Mouse (Mus musculus) G1E (cell line): Measurements from ENCODE around the gene BC003965. TPM values are rescaled to one million over a fixed set of nuclear protein-coding genes. Genes with fewer than 3 reads are reported as not detected.

Experiments
- ATAC-seq: 2 replicates; pipeline ENCODE4 v1.8.0; 2016; ENCODE audit warnings: mild to moderate bottlenecking; ENCODE audit not compliant: insufficient number of reproducible peaks, poor library complexity, low FRiP score, severe bottlenecking; ENCODE audit errors: extremely low read depth
- DNase-seq: peaks from one replicate; pipeline ENCODE4 v3.0.0; 2012; ENCODE audit warnings: low spot score
- H3K27me3 ChIP-seq: 2 replicates; pipeline ENCODE4 v1.6.1; 2012; ENCODE audit warnings: mild to moderate bottlenecking, low read length, inconsistent platforms; ENCODE audit not compliant: insufficient read depth
- H3K36me3 ChIP-seq: replicated peaks from 2 replicates; pipeline ENCODE3; 2012; ENCODE audit warnings: mild to moderate bottlenecking, inconsistent platforms
- H3K4me1 ChIP-seq: 2 replicates; pipeline ENCODE4 v1.6.1; 2012; ENCODE audit warnings: low read depth, low read length, inconsistent platforms, mixed read lengths; ENCODE audit not compliant: insufficient read depth
- H3K4me3 ChIP-seq: 2 replicates; pipeline ENCODE4 v1.5.1; 2012; ENCODE audit warnings: low read depth, mild to moderate bottlenecking, inconsistent platforms, low read length, moderate library complexity, mixed read lengths
- H3K9me3 ChIP-seq: replicated peaks from 2 replicates; pipeline ENCODE4 v1.6.1; 2012; ENCODE audit warnings: inconsistent platforms
- CTCF ChIP-seq: IDR thresholded peaks from 2 replicates; pipeline ENCODE4 v1.5.1; 2012; ENCODE audit warnings: low read depth, low read length, inconsistent platforms, mixed read lengths
- GATA1 ChIP-seq: IDR thresholded peaks from 2 replicates; pipeline ENCODE4 v1.6.1; 2012; ENCODE audit warnings: borderline replicate concordance, low read length, inconsistent platforms, mixed read lengths
- GATA2 ChIP-seq: IDR thresholded peaks from 2 replicates; pipeline ENCODE4 v1.6.1; 2012; ENCODE audit warnings: low read depth, low read length, inconsistent platforms, borderline replicate concordance
- POLR2AphosphoS5 ChIP-seq: IDR thresholded peaks from 2 replicates; pipeline ENCODE4 v1.6.1; 2012; ENCODE audit warnings: low read depth, low read length, inconsistent platforms; ENCODE audit not compliant: insufficient replicate concordance
- TAL1 ChIP-seq: conservative IDR thresholded peaks from 2 replicates; pipeline ENCODE4 v1.6.1; 2012; ENCODE audit warnings: low read depth, low read length, inconsistent platforms, mixed read lengths
- polyA plus RNA-seq: library from polyadenylated mRNA; stranded (reverse); fragments of >175 nt; gene quantifications from 2 replicates; pipeline ENCODE4 v1.2.3, GENCODE M21; 2012
- total RNA-seq, 2 experiments: library from RNA; stranded (forward) in 1 of 2; stranded (reverse) in 1 of 2; fragments of 200-1000 nt in 1 of 2; fragments of >200 nt in 1 of 2; fragmentation: Nextera tagmentation in 1 of 2; gene quantifications; 2 replicates each; pipeline ENCODE4 v1.2.3; 2014 to 2017

Gene BC003965
- total RNA-seq (2014; fragmentation: Nextera tagmentation) (10.5 and 15.7 TPM in 2 replicates), total RNA-seq (2017) (12.1 and 13.9 TPM in 2 replicates), polyA plus RNA-seq (36.9 and 44.1 TPM in 2 replicates)

GRCm38 (mm10) chr17:25184129-25184691 is at the start of gene BC003965:
TSS of gene BC003965 (plus strand) at chr17:25184554.
- ATAC-seq (peak; percentile 80), DNase-seq (peak; percentile 83)
- peaks cover 8% of the 10 kb centered on the region for H3K27me3 ChIP-seq
- no peaks in the 10 kb centered on the region for H3K9me3 ChIP-seq
- peak within 1 kb of the TSS; percentile 90 for H3K4me3 ChIP-seq
- TF ChIP-seq POLR2AphosphoS5 (0 out of 2 replicates have a peak, but pooled peaks have one; percentile 15), GATA2 (peak; percentile 98), GATA1 (no peak)
- H3K36me3 ChIP-seq: peaks cover 28% of the 10 kb centered on the region
- H3K4me1 ChIP-seq: peaks cover 53% of the 10 kb centered on the region

- peaks cover 47% of the 10 kb centered on the region for H3K4me1 ChIP-seq
- ATAC-seq (no peak), DNase-seq (no peak)
- no peaks in the 10 kb centered on the region for H3K9me3 ChIP-seq
- no peak for TF ChIP-seq POLR2AphosphoS5
- peaks cover 50% of the 10 kb centered on the region for H3K36me3 ChIP-seq
- no peaks in the 10 kb centered on the region for H3K27me3 ChIP-seq
- H3K4me3 ChIP-seq: no peak overlapping the region
Measured at GRCm38 (mm10) chr17:25135622-25136021, 48.7 kb upstream of the BC003965 start.

DNA sequence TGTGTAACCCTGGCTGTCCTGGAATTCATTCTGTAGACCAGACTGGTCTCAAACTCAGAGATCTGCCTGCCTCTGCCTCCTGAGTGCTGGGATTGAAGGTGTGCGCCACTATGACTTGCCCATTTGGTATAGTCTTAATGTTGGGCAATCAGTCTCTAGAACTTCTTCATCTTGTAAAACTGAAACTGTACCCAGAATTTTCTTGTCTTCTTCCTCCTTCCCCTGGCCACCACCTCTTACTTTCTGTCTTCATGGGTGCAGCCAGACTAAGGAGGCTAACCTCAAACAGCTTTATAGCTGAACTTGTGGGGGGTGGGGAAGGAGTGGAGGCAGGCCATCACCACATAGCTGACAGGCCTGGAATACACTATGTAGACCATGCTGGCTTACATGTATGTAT is 45.6 kb upstream of the BC003965 start:
- ATAC-seq (no peak), DNase-seq (no peak)
- Histone ChIP-seq H3K36me3 (peaks cover 78% of the 10 kb centered on the region), H3K4me1 (peaks cover 50% of the 10 kb centered on the region), H3K27me3 (no peaks in the 10 kb centered on the region), H3K4me3 (no peak overlapping the region), H3K9me3 (no peaks in the 10 kb centered on the region)
- no peak for TF ChIP-seq POLR2AphosphoS5

DNA sequence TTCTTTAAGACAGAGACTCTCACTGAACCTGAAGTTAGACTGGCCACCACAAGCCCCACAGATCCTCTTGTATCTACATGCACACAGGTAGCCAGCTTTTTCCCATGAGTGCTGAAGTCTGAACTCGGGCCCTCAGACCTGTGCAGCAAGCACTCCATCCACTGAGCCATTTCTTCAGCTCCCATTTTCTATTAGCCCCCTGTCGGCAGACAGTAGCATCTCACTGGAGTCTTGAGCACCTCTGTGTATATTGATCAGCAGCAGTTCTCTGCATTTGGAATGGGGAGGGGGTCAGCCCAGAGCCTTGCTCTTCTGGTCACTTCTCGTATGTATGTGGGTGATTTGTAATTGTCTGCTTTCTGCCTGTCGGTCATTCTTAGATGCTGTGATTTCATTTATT is 44.4 kb upstream of the BC003965 start:
- ATAC-seq: no peak
- TF ChIP-seq GATA2 (no peak), TAL1 (no peak), GATA1 (no peak), POLR2AphosphoS5 (no peak), CTCF (no peak)
- Histone ChIP-seq H3K9me3 (no peaks in the 10 kb centered on the region), H3K4me1 (peaks cover 40% of the 10 kb centered on the region), H3K36me3 (peaks cover 87% of the 10 kb centered on the region), H3K27me3 (no peaks in the 10 kb centered on the region), H3K4me3 (no peak overlapping the region)
- DNase-seq: no peak

GRCm38 (mm10) chr17:25162161-25162560 is 22.2 kb upstream of the BC003965 start, which contains the start of gene Ccdc154:
TSS of gene Ccdc154 (plus strand) at chr17:25162461.
- no peak for TF ChIP-seq GATA1
- no peak for TF ChIP-seq CTCF
- no peak for TF ChIP-seq GATA2
- no peak for TF ChIP-seq TAL1
- TF ChIP-seq POLR2AphosphoS5: no peak
- Histone ChIP-seq H3K4me3 (no peak within 1 kb of the TSS), H3K36me3 (peaks cover 59% of the 10 kb centered on the region), H3K4me1 (peaks cover 6% of the 10 kb centered on the region), H3K9me3 (no peaks in the 10 kb centered on the region), H3K27me3 (peaks cover 25% of the 10 kb centered on the region)
- DNase-seq: no peak
- ATAC-seq: no peak

DNA sequence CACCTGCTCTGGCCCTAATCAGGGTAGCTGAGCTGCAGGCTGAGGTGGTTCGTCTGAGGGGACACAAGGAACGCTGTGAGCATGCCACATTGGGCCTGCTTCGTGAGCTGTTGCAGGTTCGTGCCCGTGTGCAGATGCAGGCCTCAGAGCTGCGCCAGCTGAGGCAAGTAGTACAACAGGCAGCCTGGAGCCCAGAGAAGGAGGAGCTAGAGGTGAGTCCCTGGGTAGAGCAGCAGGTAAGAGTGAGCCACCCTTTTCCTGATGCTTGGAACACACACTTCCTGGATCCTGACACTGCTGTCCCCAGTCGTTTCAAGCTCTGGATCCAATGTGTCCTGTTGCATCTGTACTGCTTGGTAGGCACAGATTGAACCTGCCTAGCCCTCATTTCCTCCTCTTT is 21.0 kb upstream of the BC003965 start:
- Histone ChIP-seq H3K4me1 (peaks cover 8% of the 10 kb centered on the region), H3K36me3 (peaks cover 47% of the 10 kb centered on the region), H3K27me3 (peaks cover 37% of the 10 kb centered on the region), H3K4me3 (no peak overlapping the region), H3K9me3 (no peaks in the 10 kb centered on the region)
- DNase-seq (no peak), ATAC-seq (no peak)
- TF ChIP-seq GATA1: no peak
- no peak for TF ChIP-seq TAL1
- no peak for TF ChIP-seq POLR2AphosphoS5
- TF ChIP-seq GATA2: no peak
- no peak for TF ChIP-seq CTCF

- Histone ChIP-seq H3K9me3 (no peaks in the 10 kb centered on the region), H3K4me3 (no peak overlapping the region), H3K4me1 (peaks cover 10% of the 10 kb centered on the region), H3K36me3 (peaks cover 37% of the 10 kb centered on the region), H3K27me3 (peaks cover 44% of the 10 kb centered on the region)
- TF ChIP-seq TAL1 (no peak), GATA2 (no peak), GATA1 (no peak), CTCF (no peak), POLR2AphosphoS5 (no peak)
- DNase-seq: no peak
- no peak for ATAC-seq
Measured at GRCm38 (mm10) chr17:25164770-25165169, 19.6 kb upstream of the BC003965 start.
